Mouse (Mus musculus) bone marrow, adult 2 months (tissue): Measurements from ENCODE around the gene Dock2.

Experiments
- CTCF ChIP-seq: fragments of 200-500 bp; IDR thresholded peaks from 2 replicates; pipeline ENCODE4 v1.5.1; 2011; ENCODE audit warnings: low read length, control low read depth; ENCODE audit not compliant: control insufficient read depth, insufficient read depth
- POLR2A ChIP-seq: fragments of 200-500 bp; IDR thresholded peaks from 2 replicates; pipeline ENCODE4 v1.6.1; 2011; ENCODE audit warnings: low read depth, mild to moderate bottlenecking, control low read depth, low read length, borderline replicate concordance; ENCODE audit not compliant: control insufficient read depth

GRCm38 (mm10) chr11:34312208-34312607 is 471.5 kb downstream of the Dock2 start:
- TF ChIP-seq CTCF (no peak), POLR2A (no peak)
